In genomic region chr5:123406952-123407351, GRCm38 (mm10) we compare ENCODE assay signal across 19 mouse cellular contexts.
"Had no signal": no experiment of that assay in that cellular context is flagged by ENCODE, and none has a peak within 500 bp of the region (broad histone marks: within the 10 kb centered on the region; RNA-seq: fewer than 3 reads in every experiment).

No protein-coding gene starts in this region.

- H3K4me3 ChIP-seq: kidney, embryonic 15.5 days; left cerebral cortex, adult 2 months; liver, embryonic 13.5 days; midbrain, embryonic 12.5 days; midbrain, embryonic 15.5 days; neural tube, embryonic 12.5 days; neural tube, embryonic 15.5 days; stomach, embryonic 15.5 days had no signal

- H3K9ac ChIP-seq: kidney, embryonic 15.5 days; liver, embryonic 13.5 days; midbrain, embryonic 12.5 days; midbrain, embryonic 15.5 days; neural tube, embryonic 12.5 days; neural tube, embryonic 15.5 days; stomach, embryonic 15.5 days had no signal

- H3K27me3 ChIP-seq: kidney, embryonic 15.5 days; liver, embryonic 13.5 days; midbrain, embryonic 12.5 days; midbrain, embryonic 15.5 days; neural tube, embryonic 12.5 days; neural tube, embryonic 15.5 days; stomach, embryonic 15.5 days had no signal

- H3K36me3 ChIP-seq: midbrain, embryonic 15.5 days; neural tube, embryonic 15.5 days; stomach, embryonic 15.5 days had no signal

- H3K4me1 ChIP-seq: midbrain, embryonic 12.5 days; neural tube, embryonic 12.5 days; neural tube, embryonic 15.5 days; stomach, embryonic 15.5 days had no signal

- H3K4me2 ChIP-seq: kidney, embryonic 15.5 days; liver, embryonic 13.5 days; midbrain, embryonic 12.5 days; midbrain, embryonic 15.5 days; neural tube, embryonic 12.5 days; neural tube, embryonic 15.5 days; stomach, embryonic 15.5 days had no signal

- H3K27ac ChIP-seq: kidney, embryonic 15.5 days; left cerebral cortex, adult 2 months; liver, embryonic 13.5 days; midbrain, embryonic 12.5 days; midbrain, embryonic 15.5 days; neural tube, embryonic 12.5 days; neural tube, embryonic 15.5 days; stomach, embryonic 15.5 days had no signal

- DNase-seq: kidney, postnatal 10 days; kidney, postnatal 36 days; layer of hippocampus, postnatal 36 days; liver, embryonic 13.5 days; lung, adult 2 months; lung, postnatal 14 days; lung, postnatal 4 days; retina, postnatal 1 day; right cerebral cortex, postnatal 25 days; spleen, adult 18-20 months; thymus, adult 18-20 months; thymus, postnatal 14 days had no signal

- H3K9me3 ChIP-seq: kidney, embryonic 15.5 days; liver, embryonic 13.5 days; midbrain, embryonic 12.5 days; midbrain, embryonic 15.5 days; neural tube, embryonic 12.5 days; neural tube, embryonic 15.5 days; stomach, embryonic 15.5 days had no signal

- ATAC-seq: midbrain, embryonic 15.5 days had no signal
